Comparison of ENCODE assay signal across 8 mouse cellular contexts in the genomic region with DNA sequence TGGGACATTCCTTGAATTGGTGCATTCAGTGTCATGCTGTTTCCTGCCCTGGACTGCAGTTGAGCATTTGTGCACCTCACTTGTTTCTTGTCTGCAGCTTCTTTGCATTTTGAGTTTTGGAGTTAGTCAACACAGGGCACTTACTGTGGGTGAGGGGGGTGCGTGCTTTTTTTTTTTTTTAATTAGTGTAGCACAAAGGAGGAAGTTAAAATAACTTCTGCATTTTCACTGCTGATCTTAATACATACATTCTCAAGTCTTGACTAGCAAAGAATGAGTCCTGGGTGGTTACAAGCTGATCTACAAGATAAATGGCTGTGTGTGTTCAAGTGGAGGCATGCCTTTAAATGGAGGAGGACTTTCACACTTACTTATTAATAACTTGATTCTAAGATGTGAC. TPM values are rescaled to one million over a fixed set of nuclear protein-coding genes. Genes with fewer than 3 reads are reported as not detected.
DNase-seq lines count a peak whose midpoint lies in the region; ATAC-seq and TF ChIP-seq lines count a peak whose summit lies in the region.

No protein-coding gene starts in this region.

- 55% methylated on average over 1 of the region's 1 CpGs for WGBS in forebrain, embryonic 13.5 days
- WGBS in liver, embryonic 14.5 days (ENCODE audit: insufficient replicate concordance) = 5% methylated on average over 1 of the region's 1 CpGs

- H3K27me3 ChIP-seq in forebrain, embryonic 13.5 days = no peaks in the 10 kb centered on the region
- H3K27me3 ChIP-seq in liver, embryonic 14.5 days (ENCODE audit: control insufficient read depth, insufficient read depth, low read length) = no peaks in the 10 kb centered on the region

- peak overlapping the region; percentile 97 for H3K9ac ChIP-seq in forebrain, embryonic 13.5 days
- H3K9ac ChIP-seq in liver, embryonic 14.5 days (replicated peaks) = peak overlapping the region; percentile 95

- peak; percentile 45 for DNase-seq in CD4-positive, CD25-positive, alpha-beta regulatory T cell, adult 2 months (ENCODE audit: low read depth, low spot score)
- DNase-seq in 416B (ENCODE audit: low read depth) = peak; percentile 71
- DNase-seq in liver, embryonic 14.5 days (ENCODE audit: low read depth in 3 of 3, low spot score in 3 of 3) = no peak
- DNase-seq in Muller cell, postnatal 12 days (ENCODE audit: inconsistent ontology term) = no peak
- DNase-seq in cerebellum, adult 18-20 months = no peak
- DNase-seq in spleen, adult 12 weeks (ENCODE audit: low spot score) = no peak

- no peak for ATAC-seq in CD4-positive, CD25-positive, alpha-beta regulatory T cell, adult 4 months
- ATAC-seq in forebrain, embryonic 13.5 days = no peak
- ATAC-seq in liver, embryonic 14.5 days (ENCODE audit: insufficient read depth) = no peak

- no peaks in the 10 kb centered on the region for H3K9me3 ChIP-seq in forebrain, embryonic 13.5 days (replicated peaks)
- H3K9me3 ChIP-seq in liver, embryonic 14.5 days (ENCODE audit: control insufficient read depth, low read length) = no peaks in the 10 kb centered on the region

- H3K4me3 ChIP-seq in forebrain, embryonic 13.5 days = peak overlapping the region; percentile 99
- H3K4me3 ChIP-seq in liver, embryonic 14.5 days (ENCODE audit: insufficient read depth in 1 of 2, low read depth in 2 of 2, low read length in 2 of 2) = peak overlapping the region; percentile 86 to 96

- H3K4me2 ChIP-seq in forebrain, embryonic 13.5 days = peak overlapping the region; percentile 95
- peak overlapping the region; percentile 99 for H3K4me2 ChIP-seq in liver, embryonic 14.5 days (ENCODE audit: low read depth)

- no peak overlapping the region for H3K27ac ChIP-seq in forebrain, embryonic 13.5 days
- peak overlapping the region; percentile 82 for H3K27ac ChIP-seq in liver, embryonic 14.5 days

- TF ChIP-seq CTCF in liver, embryonic 14.5 days (IDR thresholded peaks at IDR 0.05; ENCODE audit: low read depth) = no peak

- TF ChIP-seq EP300 in liver, embryonic 14.5 days (IDR thresholded peaks at IDR 0.05; ENCODE audit: low read depth) = no peak

- H3K36me3 ChIP-seq in forebrain, embryonic 13.5 days (ENCODE audit: poor library complexity, severe bottlenecking) = no peaks in the 10 kb centered on the region
- H3K36me3 ChIP-seq in liver, embryonic 14.5 days (replicated peaks; ENCODE audit: control insufficient read depth, insufficient read depth, low read depth) = no peaks in the 10 kb centered on the region; the same call in 1 of the 2 replicates

- peaks cover 36% of the 10 kb centered on the region for H3K4me1 ChIP-seq in forebrain, embryonic 13.5 days
- H3K4me1 ChIP-seq in liver, embryonic 14.5 days (replicated peaks; ENCODE audit: control insufficient read depth in 2 of 2, insufficient read depth in 2 of 2, low read length in 1 of 2) = peaks cover 28 to 31% of the 10 kb centered on the region in 2 experiments

RNA-seq across cellular contexts. Expression of a gene that starts 2.3 kb away (rescaled TPM):
- 100 to 1,000 TPM; 614 to 635 TPM for polyA plus RNA-seq in CD4-positive, CD25-positive, alpha-beta regulatory T cell, adult 4 months (2017; shearing (Covaris generic))
- 367 and 371 TPM in 2 replicates for polyA plus RNA-seq in forebrain, embryonic 13.5 days (2015; fragmentation: Nextera tagmentation; extraction: Ambion mirVana)
- 58.8 and 95.3 TPM in 2 replicates for polyA plus RNA-seq in liver, embryonic 14.5 days (2012; rRNA removed)
- polyA plus RNA-seq in liver, embryonic 14.5 days (2014; fragmentation: Nextera tagmentation; extraction: Ambion mirVana) = 157 and 160 TPM in 2 replicates

RNA-seq across cellular contexts. Expression of a gene that starts 40.2 kb away (rescaled TPM):
- polyA plus RNA-seq in CD4-positive, CD25-positive, alpha-beta regulatory T cell, adult 4 months (2017; shearing (Covaris generic)) = 1 to 10 TPM in 1 of 2 experiments, not detected in 1; 1.1 TPM
- polyA plus RNA-seq in forebrain, embryonic 13.5 days (2015; fragmentation: Nextera tagmentation; extraction: Ambion mirVana) = not detected in 2 replicates
- 0.57 and 1.0 TPM in 2 replicates for polyA plus RNA-seq in liver, embryonic 14.5 days (2012; rRNA removed)
- 0.56 and 1.1 TPM in 2 replicates for polyA plus RNA-seq in liver, embryonic 14.5 days (2014; fragmentation: Nextera tagmentation; extraction: Ambion mirVana)

RNA-seq across cellular contexts. Expression of a gene that starts 43.7 kb away (rescaled TPM):
- polyA plus RNA-seq in CD4-positive, CD25-positive, alpha-beta regulatory T cell, adult 4 months (2017; shearing (Covaris generic)) = not detected
- polyA plus RNA-seq in forebrain, embryonic 13.5 days (2015; fragmentation: Nextera tagmentation; extraction: Ambion mirVana) = not detected in 2 replicates
- not detected in 2 replicates for polyA plus RNA-seq in liver, embryonic 14.5 days (2012; rRNA removed)
- polyA plus RNA-seq in liver, embryonic 14.5 days (2014; fragmentation: Nextera tagmentation; extraction: Ambion mirVana) = not detected in 2 replicates

RNA-seq across cellular contexts. Expression of a gene that starts 46.4 kb away (rescaled TPM):
- polyA plus RNA-seq in CD4-positive, CD25-positive, alpha-beta regulatory T cell, adult 4 months (2017; shearing (Covaris generic)) = 100 to 1,000 TPM; 205 to 288 TPM
- polyA plus RNA-seq in forebrain, embryonic 13.5 days (2015; fragmentation: Nextera tagmentation; extraction: Ambion mirVana) = 195 and 211 TPM in 2 replicates
- 47.3 and 55.8 TPM in 2 replicates for polyA plus RNA-seq in liver, embryonic 14.5 days (2012; rRNA removed)
- polyA plus RNA-seq in liver, embryonic 14.5 days (2014; fragmentation: Nextera tagmentation; extraction: Ambion mirVana) = 84.4 and 89.0 TPM in 2 replicates

RNA-seq across cellular contexts. Expression of a gene that starts 46.6 kb away (rescaled TPM):
- polyA plus RNA-seq in CD4-positive, CD25-positive, alpha-beta regulatory T cell, adult 4 months (2017; shearing (Covaris generic)) = 10 to 100 TPM; 78.8 to 83.8 TPM
- polyA plus RNA-seq in forebrain, embryonic 13.5 days (2015; fragmentation: Nextera tagmentation; extraction: Ambion mirVana) = 94.5 and 96.1 TPM in 2 replicates
- 16.8 and 17.8 TPM in 2 replicates for polyA plus RNA-seq in liver, embryonic 14.5 days (2012; rRNA removed)
- polyA plus RNA-seq in liver, embryonic 14.5 days (2014; fragmentation: Nextera tagmentation; extraction: Ambion mirVana) = 42.1 and 42.6 TPM in 2 replicates

Comparison
In these comparisons a context has a peak if more than half of its experiments do, and no peak if none do; other contexts are left out.
1. DNase-seq: peak in CD4-positive, CD25-positive, alpha-beta regulatory T cell, adult 2 months (single experiment) and 416B (single experiment); none in liver, embryonic 14.5 days (0 of 3), Muller cell, postnatal 12 days (single experiment), cerebellum, adult 18-20 months (0 of 2) and spleen, adult 12 weeks (single experiment).